Mouse (Mus musculus): ENCODE measurements around the gene Cfd.

GRCm38 (mm10) chr10:79861230-79862048, 29.2 kb upstream of the Cfd start:
- TF ChIP-seq CTCF (conservative IDR thresholded peaks at IDR 0.05; ENCODE audit: insufficient read depth, insufficient read length, low read depth, low read length) (no peak), POLR2A (IDR thresholded peaks at IDR 0.05; ENCODE audit: low read depth, low read length) (no peak)
